Mouse (Mus musculus) hindbrain, embryonic 10.5 days (tissue): ENCODE results near the gene Terb1. TPM values are rescaled to one million over a fixed set of nuclear protein-coding genes. Genes with fewer than 3 reads are reported as not detected.
A peak's percentile ranks its signal among the peaks of the same experiment; 100 is the strongest.

ENCODE experiments used
- DNase-seq: peaks from one replicate; pipeline ENCODE4 v3.0.0-alpha.2; 2017; ENCODE audit warnings: low spot score
- H3K27ac ChIP-seq: fragments of 300-500 bp; sonication (generic); 2 replicates; pipeline ENCODE4 v1.5.1; 2016; ENCODE audit warnings: mild to moderate bottlenecking, moderate library complexity
- H3K27me3 ChIP-seq: fragments of 300-500 bp; sonication (generic); 2 replicates; pipeline ENCODE4 v1.6.1; 2016; ENCODE audit warnings: mild to moderate bottlenecking; ENCODE audit not compliant: poor library complexity, insufficient read depth, severe bottlenecking
- H3K36me3 ChIP-seq: fragments of 300-500 bp; sonication (generic); 2 replicates; pipeline ENCODE4 v1.6.1; 2016; ENCODE audit warnings: mild to moderate bottlenecking, moderate library complexity
- H3K4me1 ChIP-seq: fragments of 300-500 bp; sonication (generic); replicated peaks from 2 replicates; pipeline ENCODE4 v1.6.1; 2016; ENCODE audit warnings: mild to moderate bottlenecking
- H3K4me3 ChIP-seq: fragments of 300-500 bp; sonication (generic); 2 replicates; pipeline ENCODE4 v1.5.1; 2016; ENCODE audit warnings: mild to moderate bottlenecking, moderate library complexity
- H3K9me3 ChIP-seq: fragments of 300-500 bp; sonication (generic); 2 replicates; pipeline ENCODE4 v1.6.1; 2016; ENCODE audit warnings: mild to moderate bottlenecking, moderate library complexity
- WGBS: fragments of 180-500 bp; shearing (Covaris S2); methylation state at CpG from one replicate; pipeline ENCODE4 v1.1.7; 2016; 5-methylcytosine and 5-hydroxymethylcytosine counted together
- polyA plus RNA-seq: library from polyadenylated mRNA; unstranded; fragments of >200 nt; fragmentation: Nextera tagmentation; extraction: Ambion mirVana; gene quantifications from 2 replicates; pipeline ENCODE4 v1.2.1, GENCODE M21; 2016

Terb1 gene
- polyA plus RNA-seq, 1 experiment from 2014 or later: 0.12 TPM

DNA sequence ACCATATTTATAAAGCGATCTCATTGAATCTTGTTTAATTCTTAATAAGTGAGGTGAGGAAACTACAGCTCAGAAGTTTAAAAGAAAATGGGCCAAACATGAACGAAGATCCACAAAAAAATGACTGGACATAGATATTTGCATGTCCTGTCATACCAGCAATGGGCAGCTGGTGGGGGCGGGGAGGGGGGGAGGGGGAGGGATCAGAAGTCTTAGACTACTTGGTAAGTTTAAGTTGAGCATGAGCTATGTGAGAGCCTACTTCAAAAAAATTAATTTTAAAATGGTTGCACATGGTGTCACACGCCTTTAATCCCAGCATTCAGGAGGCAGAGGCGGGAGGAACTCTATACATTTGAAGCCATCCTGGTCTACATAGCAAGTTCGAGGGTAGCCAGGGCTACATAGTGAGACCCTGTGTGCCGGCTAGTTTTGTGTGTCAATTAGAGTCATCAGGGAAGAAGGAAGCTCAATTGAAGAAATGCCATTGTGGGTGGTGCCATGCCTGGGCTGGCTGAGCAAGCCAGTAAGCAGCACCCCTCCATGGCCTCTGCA lies 66.5 kb downstream of the Terb1 start:
- no peaks in the 10 kb centered on the region for H3K27me3 ChIP-seq
- WGBS: 61% methylated on average over 7 of the region's 7 CpGs
- peak overlapping the region; percentile 100 for H3K27ac ChIP-seq

GRCm38 (mm10) chr8:104442299-104443124 lies 67.2 kb downstream of the Terb1 start, which contains the start of gene Dync1li2:
Dync1li2 (minus strand) TSS chr8:104443047.
- under 1% methylated on average over 75 of the region's 75 CpGs for WGBS
- peak; percentile 92 for DNase-seq
- no peaks in the 10 kb centered on the region for H3K27me3 ChIP-seq
- H3K9me3 ChIP-seq: no peaks in the 10 kb centered on the region
- peak within 1 kb of the TSS; percentile 100 for H3K27ac ChIP-seq
- H3K36me3 ChIP-seq: peaks cover 34% of the 10 kb centered on the region
- peaks cover 18% of the 10 kb centered on the region for H3K4me1 ChIP-seq
- peak within 1 kb of the TSS; percentile 95 for H3K4me3 ChIP-seq

More for the DNA sequence above, 66.5 kb downstream of the Terb1 start:
- no peak for DNase-seq
- no peaks in the 10 kb centered on the region for H3K9me3 ChIP-seq
- H3K4me3 ChIP-seq: peak overlapping the region; percentile 95
- H3K36me3 ChIP-seq: peaks cover 27% of the 10 kb centered on the region
- peaks cover 18% of the 10 kb centered on the region for H3K4me1 ChIP-seq

GRCm38 (mm10) chr8:104441613-104442012 lies 68.1 kb downstream of the Terb1 start:
- 73% methylated on average over 7 of the region's 7 CpGs for WGBS
- Histone ChIP-seq H3K27me3 (no peaks in the 10 kb centered on the region), H3K4me1 (peaks cover 18% of the 10 kb centered on the region), H3K4me3 (peak overlapping the region; percentile 95), H3K36me3 (peaks cover 43% of the 10 kb centered on the region), H3K9me3 (no peaks in the 10 kb centered on the region), H3K27ac (peak overlapping the region; percentile 100)
- no peak for DNase-seq

- WGBS: 94% methylated on average over 8 of the region's 8 CpGs
- no peaks in the 10 kb centered on the region for H3K9me3 ChIP-seq
- peaks cover 18% of the 10 kb centered on the region for H3K4me1 ChIP-seq
- H3K27ac ChIP-seq: no peak overlapping the region
- DNase-seq: peak; percentile 1
- no peaks in the 10 kb centered on the region for H3K27me3 ChIP-seq
- no peak overlapping the region for H3K4me3 ChIP-seq
- H3K36me3 ChIP-seq: peaks cover 64% of the 10 kb centered on the region
Observed at GRCm38 (mm10) chr8:104439461-104439860, 70.2 kb downstream of the Terb1 start.

- Histone ChIP-seq H3K36me3 (peaks cover 83% of the 10 kb centered on the region), H3K9me3 (no peaks in the 10 kb centered on the region; the same call in 1 of the 2 replicates), H3K4me1 (peaks cover 18% of the 10 kb centered on the region), H3K4me3 (no peak overlapping the region), H3K27me3 (no peaks in the 10 kb centered on the region), H3K27ac (no peak overlapping the region)
- WGBS: 96% methylated on average over 13 of the region's 13 CpGs
- DNase-seq: peak; percentile 0
Observed at GRCm38 (mm10) chr8:104437494-104438135, 72.1 kb downstream of the Terb1 start.

DNA sequence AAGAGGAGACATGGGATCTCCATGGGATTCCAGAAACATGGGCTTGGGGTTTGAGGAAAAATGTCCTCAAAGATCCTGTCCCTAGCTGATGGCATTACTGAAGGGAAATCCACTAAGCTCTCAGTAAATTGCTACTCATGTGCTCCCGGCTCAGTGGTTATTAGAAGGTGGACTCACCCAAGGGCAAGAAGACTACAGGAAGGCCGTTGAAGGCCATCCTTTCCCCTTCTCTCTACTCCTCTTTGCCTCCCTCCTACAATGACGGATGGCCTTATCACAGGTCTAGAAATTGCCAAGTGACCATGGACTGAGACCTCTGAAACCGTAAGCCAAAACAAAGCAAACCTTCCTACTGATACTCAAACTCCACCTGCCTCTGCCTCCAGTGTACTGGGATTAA lies 73.1 kb downstream of the Terb1 start:
- WGBS: 95% methylated on average over 4 of the region's 4 CpGs

GRCm38 (mm10) chr8:104436038-104436437 lies 73.7 kb downstream of the Terb1 start:
- peaks cover 99% of the 10 kb centered on the region for H3K36me3 ChIP-seq
- no peak overlapping the region for H3K27ac ChIP-seq
- WGBS: 93% methylated on average over 12 of the region's 12 CpGs
- no peaks in the 10 kb centered on the region for H3K27me3 ChIP-seq
- DNase-seq: no peak
- no peak overlapping the region for H3K4me3 ChIP-seq
- H3K9me3 ChIP-seq: no peaks in the 10 kb centered on the region; the same call in 1 of the 2 replicates
- H3K4me1 ChIP-seq: peaks cover 6% of the 10 kb centered on the region

More for the DNA sequence above, 73.1 kb downstream of the Terb1 start:
- DNase-seq: no peak
- peaks cover 12% of the 10 kb centered on the region for H3K4me1 ChIP-seq
- no peak overlapping the region for H3K27ac ChIP-seq
- no peak overlapping the region for H3K4me3 ChIP-seq
- no peaks in the 10 kb centered on the region for H3K27me3 ChIP-seq
- peaks cover 93% of the 10 kb centered on the region for H3K36me3 ChIP-seq
- no peaks in the 10 kb centered on the region; the same call in 1 of the 2 replicates for H3K9me3 ChIP-seq

GRCm38 (mm10) chr8:104434826-104435354 lies 74.8 kb downstream of the Terb1 start:
- no peak for DNase-seq
- Histone ChIP-seq H3K27ac (no peak overlapping the region), H3K9me3 (no peaks in the 10 kb centered on the region; the same call in 1 of the 2 replicates), H3K4me3 (no peak overlapping the region), H3K27me3 (no peaks in the 10 kb centered on the region), H3K36me3 (peaks cover 100% of the 10 kb centered on the region), H3K4me1 (no peaks in the 10 kb centered on the region)
- 91% methylated on average over 18 of the region's 18 CpGs for WGBS

GRCm38 (mm10) chr8:104434275-104434674 lies 75.4 kb downstream of the Terb1 start:
- no peak for DNase-seq
- H3K4me3 ChIP-seq: no peak overlapping the region
- no peak overlapping the region for H3K27ac ChIP-seq
- H3K4me1 ChIP-seq: no peaks in the 10 kb centered on the region
- 87% methylated on average over 4 of the region's 4 CpGs for WGBS
- no peaks in the 10 kb centered on the region for H3K27me3 ChIP-seq
- no peaks in the 10 kb centered on the region; the same call in 1 of the 2 replicates for H3K9me3 ChIP-seq
- peaks cover 100% of the 10 kb centered on the region for H3K36me3 ChIP-seq

GRCm38 (mm10) chr8:104433191-104433842 lies 76.4 kb downstream of the Terb1 start:
- no peak overlapping the region for H3K4me3 ChIP-seq
- peaks cover 100% of the 10 kb centered on the region for H3K36me3 ChIP-seq
- WGBS: 95% methylated on average over 5 of the region's 5 CpGs
- H3K27ac ChIP-seq: no peak overlapping the region
- no peaks in the 10 kb centered on the region for H3K4me1 ChIP-seq
- DNase-seq: no peak
- H3K9me3 ChIP-seq: no peaks in the 10 kb centered on the region; the same call in 1 of the 2 replicates
- H3K27me3 ChIP-seq: no peaks in the 10 kb centered on the region

GRCm38 (mm10) chr8:104432656-104433055 lies 77.1 kb downstream of the Terb1 start:
- peaks cover 100% of the 10 kb centered on the region for H3K36me3 ChIP-seq
- WGBS: 94% methylated on average over 6 of the region's 6 CpGs
- H3K9me3 ChIP-seq: no peaks in the 10 kb centered on the region; the same call in 1 of the 2 replicates

GRCm38 (mm10) chr8:104430230-104430629 lies 79.5 kb downstream of the Terb1 start:
- H3K9me3 ChIP-seq: no peaks in the 10 kb centered on the region; the same call in 1 of the 2 replicates
- no peak overlapping the region for H3K4me3 ChIP-seq
- H3K36me3 ChIP-seq: peaks cover 100% of the 10 kb centered on the region
- no peak for DNase-seq
- no peak overlapping the region for H3K27ac ChIP-seq
- WGBS: 89% methylated on average over 7 of the region's 7 CpGs
- no peaks in the 10 kb centered on the region for H3K27me3 ChIP-seq
- no peaks in the 10 kb centered on the region for H3K4me1 ChIP-seq

More at GRCm38 (mm10) chr8:104432656-104433055, 77.1 kb downstream of the Terb1 start:
- Histone ChIP-seq H3K4me1 (no peaks in the 10 kb centered on the region), H3K27ac (no peak overlapping the region), H3K4me3 (no peak overlapping the region), H3K27me3 (no peaks in the 10 kb centered on the region)
- no peak for DNase-seq
